Mouse (Mus musculus) adrenal gland, postnatal 4 days (tissue): ENCODE data around the gene Vav3. TPM values are rescaled to one million over a fixed set of nuclear protein-coding genes. Genes with fewer than 3 reads are reported as not detected.

Source experiments
- DNase-seq, 2 experiments: peaks; one replicate each; pipeline ENCODE4 v3.0.0; 2021 to 2022; ENCODE audit warnings: low spot score in 2 of 2, mixed read lengths in 2 of 2
- total RNA-seq, 2 experiments: library from RNA; stranded (reverse); gene quantifications; 2 replicates each; pipeline ENCODE4 v1.2.3; 2021

Gene Vav3
- total RNA-seq, 2 experiments from 2014 or later = 5.2 to 7.4 TPM

DNA sequence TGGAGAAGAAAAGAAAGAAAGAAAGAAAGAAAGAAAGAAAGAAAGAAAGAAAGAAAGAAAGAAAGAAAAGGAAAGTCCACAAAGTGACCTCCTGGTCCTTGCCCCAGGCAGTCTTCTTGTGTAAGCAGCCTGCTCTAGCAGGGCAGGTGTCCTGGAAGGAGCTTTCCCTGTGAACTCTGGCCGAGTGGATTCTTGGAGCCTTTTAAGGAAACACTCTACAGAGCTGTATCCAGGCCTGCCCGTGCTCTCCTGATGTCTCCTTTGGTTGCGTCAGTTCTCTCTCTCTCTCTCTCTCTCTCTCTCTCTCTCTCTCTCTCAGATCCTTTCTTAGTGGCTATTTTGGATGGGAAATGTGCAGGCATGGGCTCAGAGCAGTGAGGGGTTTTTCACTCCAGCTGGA is 232.4 kb downstream of the Vav3 start:
- DNase-seq = no peak

DNA sequence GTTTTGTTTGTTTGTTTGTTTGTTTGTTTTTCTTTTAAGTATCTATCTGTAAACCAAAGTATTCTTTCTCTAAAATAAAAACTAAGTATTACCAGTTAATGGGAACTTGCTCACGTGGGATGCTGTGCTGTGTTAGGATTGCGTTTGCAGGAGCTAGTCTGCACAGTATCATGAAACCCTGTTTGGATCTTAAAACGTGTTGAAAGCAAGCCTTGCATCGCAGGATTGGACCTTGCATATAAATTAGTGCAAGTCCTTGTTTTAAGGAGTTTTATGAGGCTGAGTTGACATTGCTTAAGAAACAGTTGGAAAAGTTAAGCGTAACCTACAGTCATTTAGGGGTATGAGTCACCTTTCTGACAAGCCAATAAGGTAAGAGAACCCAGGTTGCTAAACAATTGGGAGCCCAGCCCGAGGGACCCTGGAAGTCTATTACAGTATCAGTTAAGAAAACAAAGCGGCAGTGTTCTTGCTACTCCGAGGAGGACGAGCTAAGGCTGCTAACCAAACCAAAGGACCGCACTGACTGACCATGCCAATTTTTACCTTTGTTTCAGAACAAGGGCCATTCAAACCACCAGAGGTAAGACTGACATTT is 233.2 kb downstream of the Vav3 start:
- no peak for DNase-seq

DNA sequence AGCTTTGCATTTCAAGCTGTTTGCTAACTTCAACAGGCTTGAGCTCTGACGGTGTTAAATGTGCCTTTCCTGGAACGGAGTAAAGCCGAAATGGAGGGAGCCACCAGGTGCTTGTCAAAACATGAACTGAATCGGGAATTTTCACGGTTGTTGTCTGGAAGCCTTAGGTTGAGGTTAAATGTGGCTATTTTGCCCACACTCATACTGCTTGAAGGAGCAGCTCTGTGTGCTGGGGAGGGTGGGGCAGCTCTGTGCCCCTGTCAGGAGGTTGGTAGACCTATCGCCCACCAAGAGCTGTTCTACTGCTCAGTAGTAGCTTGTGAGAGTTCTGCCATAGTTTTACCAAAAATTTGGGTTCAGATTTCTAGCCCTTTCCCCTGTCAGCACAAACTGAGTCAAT is 233.7 kb downstream of the Vav3 start:
- no peak for DNase-seq

DNA sequence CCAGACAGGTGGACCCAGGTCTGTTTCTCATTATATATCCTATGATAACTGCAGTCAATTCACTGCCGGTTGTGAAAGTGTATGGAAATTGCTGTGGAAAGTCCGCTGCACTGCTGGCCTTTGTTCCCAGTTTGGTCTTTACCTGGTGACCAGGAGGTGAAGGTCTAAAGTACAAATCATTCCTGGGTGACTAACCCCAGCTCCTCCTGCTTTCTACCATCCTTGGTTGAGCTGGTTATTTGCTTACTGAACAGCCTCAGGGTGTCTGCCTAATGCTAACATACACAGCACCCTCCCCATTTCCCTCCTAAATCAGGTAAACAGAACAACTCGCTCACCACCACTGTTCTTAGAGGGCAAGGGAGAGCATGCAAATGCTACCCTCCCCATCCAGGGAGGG is 237.9 kb downstream of the Vav3 start:
- DNase-seq = no peak

DNA sequence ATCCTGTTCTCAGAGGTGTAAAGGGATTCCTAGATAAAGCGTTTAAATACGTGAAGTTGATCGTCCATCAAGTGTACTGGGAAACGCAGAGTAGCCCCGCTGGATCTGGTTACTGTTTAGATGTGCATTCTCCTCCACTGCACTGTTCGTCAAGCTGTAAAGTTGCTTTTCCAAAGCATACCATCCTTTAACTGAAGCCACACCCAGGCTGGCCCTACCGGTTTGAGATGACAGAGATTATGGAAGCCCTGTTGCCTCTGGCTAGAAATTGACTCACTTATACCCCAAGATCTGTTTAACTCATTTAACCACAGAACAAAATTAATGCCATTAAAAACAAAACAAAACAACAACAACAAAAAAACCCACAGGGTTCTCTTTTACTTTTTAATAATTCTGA is 238.5 kb downstream of the Vav3 start:
- no peak for DNase-seq

DNA sequence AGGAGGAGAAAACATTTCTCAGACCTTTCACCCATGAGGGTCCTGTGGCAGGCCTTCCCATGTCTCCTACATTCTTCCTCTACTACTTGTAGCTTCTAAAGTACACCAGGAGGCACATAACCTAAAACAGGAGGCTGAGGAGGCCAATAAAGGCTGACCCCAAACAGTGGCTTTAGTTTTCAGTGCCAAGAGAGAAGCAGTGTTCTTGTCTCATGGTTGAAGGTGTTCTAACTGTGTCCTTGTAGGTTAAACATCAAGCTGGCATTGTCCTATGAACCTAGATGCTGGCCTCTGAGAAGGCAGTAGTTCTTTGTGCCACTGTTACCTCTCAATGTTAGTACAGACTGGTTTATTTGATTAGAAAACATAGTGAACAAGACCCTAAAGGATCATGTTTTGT is 245.5 kb downstream of the Vav3 start:
- DNase-seq = no peak

DNA sequence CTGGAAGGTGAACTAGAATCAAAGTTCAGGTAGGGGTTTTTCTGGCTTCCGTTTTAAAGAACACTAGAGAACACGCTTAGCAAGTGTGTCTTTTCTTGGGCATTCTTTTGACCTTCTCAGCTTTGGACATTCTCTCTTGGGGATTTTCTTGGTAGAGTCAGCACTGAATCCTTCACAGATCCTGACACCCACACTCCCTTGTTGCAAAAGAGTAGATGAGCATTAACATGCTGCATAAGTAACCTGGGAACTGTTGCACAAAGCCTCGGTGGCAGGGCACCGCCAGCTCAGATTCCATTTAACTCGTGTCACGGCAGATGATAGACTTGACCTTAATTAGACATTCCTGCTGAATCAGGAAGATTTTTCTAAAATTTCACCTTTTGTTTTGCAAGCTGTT is 252.5 kb downstream of the Vav3 start:
- no peak for DNase-seq

DNA sequence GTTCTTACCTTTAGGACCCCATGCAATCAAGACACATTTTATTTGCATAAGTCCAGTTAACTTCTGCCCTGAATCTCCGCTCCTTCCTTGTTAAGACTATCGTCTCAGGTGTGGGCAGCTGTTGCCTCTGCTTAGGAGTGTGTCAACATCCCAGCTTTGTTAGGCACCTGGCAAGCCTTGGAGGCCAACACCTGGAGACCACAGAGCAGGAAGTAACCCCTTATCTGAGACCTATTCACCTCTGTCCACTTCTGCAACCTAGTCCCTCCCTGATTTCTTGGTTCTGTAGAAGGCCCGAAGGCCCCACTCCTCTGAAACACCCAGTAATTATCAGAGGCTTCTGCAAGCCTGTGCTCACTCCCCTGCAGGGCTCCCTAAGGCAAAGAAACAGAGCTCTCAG is 255.6 kb downstream of the Vav3 start:
- DNase-seq = no peak

DNA sequence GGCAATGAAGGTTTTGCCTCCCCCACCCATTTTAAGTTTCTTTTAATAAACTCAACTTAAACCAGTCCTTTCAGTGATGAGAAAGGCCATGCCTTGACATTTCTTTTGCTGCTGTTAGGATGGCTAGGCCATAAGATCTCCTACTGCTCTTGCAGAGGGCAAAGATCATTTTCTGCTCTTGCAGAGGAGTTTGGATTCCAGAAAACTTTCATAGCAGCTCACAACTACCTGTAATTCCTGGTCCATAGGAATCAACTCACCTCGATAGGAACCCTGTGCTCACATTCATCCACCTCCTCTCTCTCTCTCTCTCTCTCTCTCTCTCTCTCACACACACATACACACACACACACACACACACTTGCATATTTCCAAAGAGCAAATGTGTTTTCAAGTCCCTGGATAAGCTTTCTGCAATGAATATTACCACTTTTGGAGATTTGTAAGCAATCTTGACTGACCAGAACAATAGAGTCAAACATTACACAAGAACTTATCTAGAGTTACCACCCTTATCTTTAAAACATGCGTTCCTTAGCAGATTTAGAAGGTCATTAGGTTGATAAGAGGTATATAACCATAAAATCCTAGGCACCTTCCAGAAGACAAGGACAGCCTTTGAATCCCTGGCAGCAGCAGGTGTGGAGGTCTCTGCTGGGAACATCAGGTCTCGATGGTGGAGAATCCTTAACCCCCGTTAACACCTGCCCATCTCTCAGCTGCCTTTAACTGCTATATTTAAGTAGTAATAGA is 260.4 kb downstream of the Vav3 start:
- no peak for DNase-seq

DNA sequence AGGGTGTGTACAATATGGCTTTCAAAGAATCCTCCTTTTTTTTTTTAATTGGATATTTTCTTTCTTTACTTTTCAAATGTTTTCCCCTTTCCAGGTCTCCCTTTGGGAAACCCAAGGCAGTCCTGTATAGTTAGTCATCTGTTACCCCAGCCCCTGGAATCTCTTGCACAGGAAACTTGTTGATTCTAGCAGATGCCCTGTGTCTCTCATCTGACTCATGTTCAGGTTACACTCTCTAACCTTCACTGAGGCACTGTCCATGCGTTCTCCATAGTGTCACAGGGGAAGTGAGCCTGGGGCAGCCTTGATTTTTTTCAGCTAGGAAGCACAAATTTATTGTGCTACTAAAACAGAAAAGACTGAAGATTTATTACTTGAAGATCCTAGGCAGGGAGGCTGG is 262.3 kb downstream of the Vav3 start:
- no peak for DNase-seq

DNA sequence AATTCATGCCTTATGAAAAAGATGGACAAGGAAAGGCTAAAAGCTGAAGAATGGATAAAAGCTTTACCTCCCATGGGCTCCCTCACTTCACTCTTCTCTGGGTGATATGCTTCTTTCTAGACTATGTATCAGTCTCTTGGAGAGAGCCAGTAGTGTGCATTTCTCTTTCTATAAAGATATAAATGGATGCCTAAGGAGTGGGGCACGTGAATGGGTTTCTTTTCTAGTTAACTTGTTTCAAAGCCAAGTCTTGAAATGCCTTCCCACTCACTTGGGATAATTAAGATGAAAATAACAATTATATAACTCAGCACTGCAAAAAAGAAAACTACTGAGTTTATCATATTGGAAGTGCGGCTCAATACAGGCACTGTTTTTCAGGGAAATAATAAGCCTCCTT is 265.7 kb downstream of the Vav3 start:
- no peak for DNase-seq

DNA sequence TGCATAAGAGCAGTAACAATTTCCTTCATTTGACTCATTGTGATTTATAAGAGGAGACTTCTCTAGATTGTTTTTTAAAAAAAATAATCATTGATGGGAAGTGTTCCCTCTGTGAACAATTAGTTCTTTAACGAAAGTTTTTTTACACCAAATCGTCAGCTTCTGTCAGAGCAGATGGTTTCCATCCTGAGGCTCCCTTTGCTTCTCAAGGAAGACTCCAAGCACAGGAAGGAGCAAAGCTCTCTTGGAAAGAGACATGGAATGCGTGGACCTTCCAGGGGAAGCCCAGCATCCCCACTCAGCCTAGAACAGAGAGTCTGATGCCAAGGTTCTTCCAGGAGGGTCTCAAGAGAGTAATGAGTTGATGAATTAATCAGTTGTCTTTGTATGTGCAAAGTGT is 281.3 kb downstream of the Vav3 start:
- DNase-seq = no peak

DNA sequence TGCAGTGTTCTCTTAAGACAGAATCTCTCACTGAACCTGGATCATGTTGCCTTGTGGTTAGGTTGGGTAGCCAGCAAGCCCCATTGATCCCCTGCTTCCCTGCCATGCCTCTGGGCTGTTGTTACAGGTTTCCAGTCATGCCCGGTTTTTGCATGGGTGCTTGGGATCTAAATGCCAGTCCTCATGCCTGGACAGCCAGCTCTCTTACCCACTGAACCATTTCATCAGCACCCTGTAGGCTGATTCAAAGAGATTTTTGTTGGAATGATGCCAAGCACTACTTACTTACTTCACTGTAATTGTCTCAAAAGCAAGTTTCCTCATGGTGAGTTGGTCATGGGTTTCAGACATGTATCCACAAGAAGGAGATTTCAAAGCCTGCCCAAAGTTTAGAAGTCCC is 281.9 kb downstream of the Vav3 start:
- no peak for DNase-seq

DNA sequence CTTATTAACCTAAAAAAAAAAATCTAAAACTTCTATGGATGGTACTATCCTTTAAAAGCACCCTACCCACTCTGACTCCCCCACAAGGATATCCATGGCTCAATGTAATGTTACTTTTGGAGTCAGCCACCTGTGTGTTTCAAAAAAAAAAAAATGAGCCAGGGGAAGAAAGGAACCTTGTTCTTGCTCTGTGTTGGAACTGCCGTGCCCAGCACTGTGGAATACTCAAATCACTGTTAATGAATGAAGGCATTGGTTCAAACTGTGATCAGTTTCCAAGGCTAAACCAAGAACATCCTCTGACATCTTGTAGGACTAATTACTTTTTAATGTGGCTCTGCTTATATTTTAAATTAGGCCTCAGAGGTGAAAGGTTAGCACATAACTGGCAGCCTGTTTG is 282.4 kb downstream of the Vav3 start:
- no peak for DNase-seq

DNA sequence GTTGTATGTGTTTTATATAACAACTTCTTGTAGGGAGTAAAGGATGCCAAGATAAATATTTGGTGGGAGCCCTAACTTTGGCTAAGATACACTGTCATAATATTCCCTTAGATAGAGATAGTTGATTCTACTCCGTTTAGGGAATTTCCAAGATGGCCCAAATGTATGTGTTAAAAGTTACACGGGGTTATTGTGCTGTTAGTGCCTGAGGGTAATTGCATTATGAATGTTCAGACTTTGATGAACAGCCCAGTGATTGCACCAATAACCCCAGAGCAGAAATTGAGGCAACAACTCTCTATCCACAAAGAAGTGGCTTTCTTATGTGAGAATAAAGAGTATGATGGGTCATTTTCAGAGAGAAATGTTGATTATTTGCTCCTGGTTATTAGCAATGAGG is 283.3 kb downstream of the Vav3 start:
- DNase-seq = no peak

DNA sequence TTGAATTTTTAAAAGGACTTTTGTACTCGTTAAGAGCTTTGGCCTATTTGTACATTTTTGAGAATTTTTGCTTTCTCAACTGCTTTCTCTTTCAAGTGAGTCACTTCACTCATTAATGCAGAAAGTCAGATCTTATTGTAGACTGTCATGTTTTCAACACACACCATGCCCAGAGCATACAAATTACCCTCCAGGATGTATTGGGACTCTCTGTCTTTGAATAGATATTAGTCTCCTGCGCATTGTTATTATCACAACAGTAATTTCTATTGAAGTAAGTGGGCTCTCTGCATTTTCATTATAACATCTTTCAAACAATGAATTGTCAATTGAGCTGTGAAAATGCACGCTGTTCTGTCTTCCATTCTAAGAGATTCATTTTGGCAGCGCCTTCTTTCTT is 295.6 kb downstream of the Vav3 start:
- DNase-seq = no peak

DNA sequence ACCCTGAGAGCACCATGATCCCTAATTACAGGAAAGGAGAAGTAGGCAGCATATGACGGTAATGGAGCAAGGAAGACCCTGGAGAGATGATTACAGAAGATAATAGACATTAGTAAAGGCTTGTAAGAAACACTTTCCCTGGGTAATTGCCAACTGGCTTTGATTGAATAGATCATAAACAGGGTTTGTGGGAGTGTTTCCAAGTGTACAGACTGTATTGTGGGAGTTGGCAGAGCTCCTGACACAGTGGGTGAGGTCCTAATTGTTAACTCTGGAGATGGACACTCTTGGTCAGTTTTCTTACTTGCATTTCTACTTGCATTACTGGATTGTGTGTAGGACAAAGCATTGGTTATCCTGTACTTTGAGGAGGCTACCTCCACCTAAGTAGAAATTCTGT is 298.9 kb downstream of the Vav3 start:
- DNase-seq = no peak

DNA sequence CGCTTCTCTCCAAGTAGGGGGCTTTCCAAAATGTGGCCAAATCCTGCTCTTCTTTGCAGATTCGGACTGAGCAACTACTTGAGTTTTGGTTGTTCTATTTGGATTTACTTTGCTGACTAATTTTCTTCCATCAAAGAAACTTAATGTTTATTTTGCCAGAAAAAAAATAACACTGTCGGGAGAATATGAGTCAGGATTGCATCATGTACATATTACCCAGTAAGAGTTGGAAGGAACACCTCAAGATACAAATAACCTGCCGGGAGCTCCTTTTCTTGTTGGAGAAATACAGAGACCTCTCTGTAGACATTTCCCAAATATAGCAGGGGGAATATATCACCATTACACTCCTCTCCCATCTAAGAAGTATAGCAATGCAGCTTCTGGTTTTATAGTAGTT is 300.3 kb downstream of the Vav3 start:
- DNase-seq = no peak

DNA sequence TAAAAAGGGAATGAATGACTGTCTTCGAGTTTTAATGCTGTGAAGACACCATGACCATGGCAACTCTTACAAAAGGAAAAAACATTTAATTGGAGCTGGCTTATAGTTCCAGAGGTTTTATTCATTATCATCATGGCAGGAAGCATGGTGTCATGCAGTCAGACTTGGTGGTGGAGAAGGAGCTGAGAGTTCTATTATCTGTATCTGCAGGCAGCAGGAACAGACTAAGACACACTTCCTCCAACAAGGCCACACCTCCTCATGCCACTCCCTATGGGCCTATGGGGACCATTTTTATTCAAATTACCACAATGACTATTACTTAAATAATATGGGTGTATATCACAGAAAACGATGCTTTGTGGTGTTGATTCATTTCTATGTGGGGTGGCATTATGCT is 307.8 kb downstream of the Vav3 start:
- DNase-seq = no peak

DNA sequence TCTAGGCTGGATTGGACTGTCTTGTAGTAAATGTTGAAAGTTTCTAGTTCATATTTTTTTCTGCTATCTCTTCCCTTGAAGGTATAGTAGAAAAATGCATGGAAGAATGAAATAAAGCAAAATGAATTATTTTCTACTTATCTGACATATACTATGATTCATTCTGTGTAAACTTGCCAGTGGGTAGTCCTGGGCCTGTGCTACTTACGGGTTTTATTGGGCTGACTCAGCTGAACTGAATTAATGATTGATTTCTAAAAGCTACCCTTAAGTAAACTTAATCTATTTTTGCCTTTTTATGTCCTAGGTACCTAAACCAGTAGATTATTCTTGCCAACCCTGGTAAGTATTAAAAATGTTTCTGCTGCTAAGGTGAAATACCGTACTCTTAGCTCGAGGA is 311.0 kb downstream of the Vav3 start:
- no peak for DNase-seq

DNA sequence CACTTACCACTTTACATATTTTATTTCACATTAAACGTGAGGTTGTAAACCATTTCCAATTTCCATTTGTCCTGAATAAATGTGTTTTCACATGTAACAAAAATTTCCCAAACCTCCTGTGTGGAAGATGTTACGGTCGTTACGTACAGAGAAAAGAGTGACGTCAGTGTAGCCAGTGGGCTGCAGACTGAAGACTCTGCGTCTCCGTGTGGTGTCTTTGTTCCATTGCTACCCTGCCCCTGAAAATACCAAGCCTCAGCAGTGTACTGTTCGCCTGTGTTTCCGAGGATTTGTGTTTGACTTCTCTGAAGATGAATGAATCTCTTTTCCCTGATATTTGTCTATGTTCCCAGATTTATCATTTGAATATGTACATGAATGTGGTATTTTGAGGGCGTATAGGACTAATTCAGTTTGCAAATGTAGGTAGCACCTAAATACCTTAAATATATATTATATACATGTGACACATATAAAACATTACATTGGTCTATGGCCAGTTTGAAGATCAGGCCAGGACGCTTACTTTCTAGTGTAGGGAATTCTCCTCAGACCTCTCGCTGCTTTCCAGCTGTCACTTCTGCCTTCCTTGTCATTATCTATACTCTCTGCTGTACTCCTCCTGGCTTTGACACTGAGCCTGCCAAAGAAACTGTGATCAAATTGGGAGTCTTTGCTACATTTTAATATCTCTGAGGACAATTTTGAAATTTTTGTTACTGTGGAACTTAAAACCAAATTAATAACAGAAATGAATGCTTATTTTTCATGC is 312.6 kb downstream of the Vav3 start:
- DNase-seq = no peak

DNA sequence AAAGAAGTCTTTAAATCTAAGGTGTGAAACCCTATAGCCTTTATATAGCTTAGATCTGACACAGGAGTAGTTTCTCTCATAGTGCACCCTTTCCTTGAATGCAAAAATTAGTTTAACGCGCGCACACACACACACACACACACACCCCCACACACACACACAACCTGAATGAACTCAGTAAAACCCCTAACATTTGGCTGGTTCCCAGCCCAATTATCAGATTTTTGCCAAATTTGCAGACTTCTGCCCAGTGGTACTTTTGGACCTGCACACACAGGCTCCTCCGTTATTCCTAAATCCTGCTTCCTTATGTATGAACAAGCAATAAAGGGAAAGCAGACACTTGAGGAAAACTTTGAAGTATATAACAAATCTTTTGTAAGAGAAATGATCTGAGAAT is 313.9 kb downstream of the Vav3 start:
- DNase-seq = no peak

DNA sequence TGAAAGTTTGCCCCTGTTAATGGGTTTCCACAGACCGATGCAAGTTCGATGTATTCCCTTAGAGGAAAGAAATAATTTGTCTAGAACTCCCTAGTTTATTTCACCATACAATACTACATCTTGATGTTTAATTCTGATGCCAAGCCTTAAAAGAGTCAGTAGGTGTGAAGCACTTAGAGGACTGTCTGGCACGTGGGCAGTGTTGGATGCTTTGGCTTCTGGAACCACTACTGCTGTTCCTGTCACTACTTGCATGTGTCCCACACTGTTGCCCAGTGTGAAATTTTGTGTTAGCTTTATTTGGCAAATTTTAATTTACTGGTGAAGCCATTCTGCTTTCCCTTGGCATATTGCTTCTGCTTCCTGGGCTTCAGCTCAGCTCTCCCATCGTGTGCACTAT is 331.3 kb downstream of the Vav3 start:
- no peak for DNase-seq
